Mouse (Mus musculus) skeletal muscle tissue, postnatal 0 days (tissue): Measurements from ENCODE around the gene Il17re. TPM values are rescaled to one million over a fixed set of nuclear protein-coding genes. Genes with fewer than 3 reads are reported as not detected.

Experiments
- microRNA-seq, 2 experiments: library from miRNA; unstranded; fragments of <30 nt; microRNA quantifications; one replicate each; pipeline ENCODE4; 2016
- polyA plus RNA-seq: library from polyadenylated mRNA; unstranded; fragments of >200 nt; fragmentation: Nextera tagmentation; extraction: Ambion mirVana; gene quantifications from 2 replicates; pipeline ENCODE4 v1.2.1, GENCODE M21; 2015

Il17re gene
- polyA plus RNA-seq, result 1.9 and 2.3 TPM in 2 replicates

GRCm38 (mm10) chr6:113457952-113458534 is at the start of gene Il17re:
Gene Il17re (plus strand): TSS chr6:113458484.

GRCm38 (mm10) chr6:113419199-113419587 is 39.1 kb upstream of the Il17re start, which contains the start of gene Rpusd3:
Gene Rpusd3 (minus strand): TSS chr6:113419340.

GRCm38 (mm10) chr6:113435664-113436205 is 22.5 kb upstream of the Il17re start, which contains the start of gene Cidec:
Gene Cidec (minus strand): TSS chr6:113435760.

GRCm38 (mm10) chr6:113442442-113443090 is 15.7 kb upstream of the Il17re start, which contains the start of gene Jagn1:
Gene Jagn1 (plus strand): TSS chr6:113442569.

GRCm38 (mm10) chr6:113471297-113471936 is 13.1 kb downstream of the Il17re start, which contains the start of gene Il17rc:
Gene Il17rc (plus strand): TSS chr6:113471427.

GRCm38 (mm10) chr6:113483100-113483615 is 24.9 kb downstream of the Il17re start, which contains the start of gene Creld1:
Gene Creld1 (plus strand): TSS chr6:113483297.

GRCm38 (mm10) chr6:113501388-113502084 is 43.3 kb downstream of the Il17re start, which contains the start of gene Prrt3:
Gene Prrt3 (minus strand): TSS chr6:113501931.

Small RNAs within 50 kb of the gene (microRNA-seq; reads per million reads assigned to microRNA genes)
- 0 reads per million in 2 experiments for gene Gm24387

Other genes starting within 250 kb of the Il17re start
- 17.4 and 17.6 TPM in 2 replicates for gene Mtmr14, start 220.6 kb upstream of the Il17re start, polyA plus RNA-seq
- 0.09 and 0.10 TPM in 2 replicates for gene Cpne9, start 176.2 kb upstream of the Il17re start, polyA plus RNA-seq
- 6.6 and 7.6 TPM in 2 replicates for gene Brpf1, start 151.3 kb upstream of the Il17re start, polyA plus RNA-seq
- gene Ogg1, start 131.5 kb upstream of the Il17re start, polyA plus RNA-seq, result 6.9 and 7.9 TPM in 2 replicates
- gene Camk1, start 114.5 kb upstream of the Il17re start, polyA plus RNA-seq, result 58.2 and 77.7 TPM in 2 replicates
- gene Tada3, start 80.6 kb upstream of the Il17re start, polyA plus RNA-seq, result 32.0 and 32.4 TPM in 2 replicates
- gene Arpc4, start 80.4 kb upstream of the Il17re start, polyA plus RNA-seq, result 179 and 222 TPM in 2 replicates
- 1.4 and 2.5 TPM in 2 replicates for gene Ttll3, start 69.2 kb upstream of the Il17re start, polyA plus RNA-seq
- gene Rpusd3, start 39.1 kb upstream of the Il17re start, polyA plus RNA-seq, result 21.7 and 28.6 TPM in 2 replicates
- 8.3 and 223 TPM in 2 replicates for gene Cidec, start 22.7 kb upstream of the Il17re start, polyA plus RNA-seq
- gene Jagn1, start 15.9 kb upstream of the Il17re start, polyA plus RNA-seq, result 63.9 and 64.1 TPM in 2 replicates
- 12.8 and 17.1 TPM in 2 replicates for gene Il17rc, start 12.9 kb downstream of the Il17re start, polyA plus RNA-seq
- gene Creld1, start 24.8 kb downstream of the Il17re start, polyA plus RNA-seq, result 25.2 and 33.4 TPM in 2 replicates
- 0.41 and 0.55 TPM in 2 replicates for gene Prrt3, start 43.4 kb downstream of the Il17re start, polyA plus RNA-seq
- gene Emc3, start 73.2 kb downstream of the Il17re start, polyA plus RNA-seq, result 61.7 and 73.1 TPM in 2 replicates
- 1.5 and 1.7 TPM in 2 replicates for gene Fancd2, start 73.2 kb downstream of the Il17re start, polyA plus RNA-seq
- not detected in 2 replicates for gene Fancd2os, start 142.2 kb downstream of the Il17re start, polyA plus RNA-seq
- 143 and 159 TPM in 2 replicates for gene Brk1, start 146.3 kb downstream of the Il17re start, polyA plus RNA-seq
- 14.9 and 16.5 TPM in 2 replicates for gene Vhl, start 165.5 kb downstream of the Il17re start, polyA plus RNA-seq
- gene Irak2, start 180.0 kb downstream of the Il17re start, polyA plus RNA-seq, result 5.6 and 5.9 TPM in 2 replicates
- 0.47 and 0.89 TPM in 2 replicates for gene Tatdn2, start 238.6 kb downstream of the Il17re start, polyA plus RNA-seq